Comparison of ENCODE assay signal across 8 mouse cellular contexts in the genomic region with DNA sequence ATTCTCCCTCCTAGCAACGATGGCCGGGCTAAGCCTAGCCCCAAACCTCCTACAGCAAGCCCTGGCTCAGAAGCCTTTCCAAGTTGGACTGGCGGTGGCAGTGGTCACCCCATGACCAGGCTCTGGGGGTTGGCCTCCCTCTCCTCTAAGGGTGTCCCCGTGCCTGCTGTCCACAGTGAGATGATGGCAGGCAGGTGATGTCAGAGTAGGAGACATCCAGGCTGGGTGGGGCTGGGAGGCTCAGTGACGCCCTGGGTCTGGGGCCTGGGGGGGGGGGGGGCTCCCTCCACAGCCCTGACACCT. TPM values are rescaled to one million over a fixed set of nuclear protein-coding genes. Genes with fewer than 3 reads are reported as not detected.
DNase-seq lines count a peak whose midpoint lies in the region; ATAC-seq and TF ChIP-seq lines count a peak whose summit lies in the region.

No protein-coding gene starts in this region.

- peak; percentile 31 for ATAC-seq in hindbrain, embryonic 15.5 days (ENCODE audit: low FRiP score, low read depth)
- ATAC-seq in midbrain, embryonic 13.5 days = peak; percentile 38

- no peaks in the 10 kb centered on the region for H3K27me3 ChIP-seq in kidney, adult 2 months (replicated peaks; ENCODE audit: control insufficient read depth, insufficient read depth, low read length)
- H3K27me3 ChIP-seq in embryonic facial prominence, embryonic 10.5 days (replicated peaks; ENCODE audit: low read depth, poor library complexity, severe bottlenecking) = peaks cover 62% of the 10 kb centered on the region
- H3K27me3 ChIP-seq in hindbrain, embryonic 15.5 days = peaks cover 2% of the 10 kb centered on the region; the same call in 1 of the 2 replicates
- peaks cover 38% of the 10 kb centered on the region for H3K27me3 ChIP-seq in midbrain, embryonic 13.5 days

- no peak for TF ChIP-seq CTCF in kidney, adult 2 months (conservative IDR thresholded peaks at IDR 0.05; ENCODE audit: insufficient read depth, insufficient read length, low read depth, low read length)

- 15% methylated on average over 5 of the region's 5 CpGs for WGBS in kidney, adult 2 months
- WGBS in embryonic facial prominence, embryonic 10.5 days = 12% methylated on average over 5 of the region's 5 CpGs
- WGBS in hindbrain, embryonic 15.5 days = 6% methylated on average over 5 of the region's 5 CpGs
- 7% methylated on average over 5 of the region's 5 CpGs for WGBS in midbrain, embryonic 13.5 days

- peak overlapping the region; percentile 93 for H3K9ac ChIP-seq in hindbrain, embryonic 15.5 days
- H3K9ac ChIP-seq in midbrain, embryonic 13.5 days (replicated peaks) = peak overlapping the region; percentile 95

- TF ChIP-seq POLR2A in kidney, adult 2 months (IDR thresholded peaks at IDR 0.05; ENCODE audit: low read depth, low read length) = no peak

- DNase-seq in kidney, adult 2 months = no peak
- DNase-seq in kidney, postnatal 14 days = no peak
- no peak for DNase-seq in embryonic facial prominence, embryonic 10.5 days (ENCODE audit: low spot score)
- no peak for DNase-seq in right cerebral cortex, adult 18-20 months
- DNase-seq in adrenal gland, adult (ENCODE audit: inconsistent age in 2 of 2, low spot score in 1 of 2) = no peak
- DNase-seq in layer of hippocampus, adult 18-20 months (ENCODE audit: low spot score in 2 of 2) = no peak

- peak overlapping the region; percentile 36 for H3K27ac ChIP-seq in kidney, adult 2 months (ENCODE audit: insufficient read depth, low read depth, low read length)
- peak overlapping the region; percentile 83; the same call in 1 of the 2 replicates for H3K27ac ChIP-seq in embryonic facial prominence, embryonic 10.5 days (replicated peaks)
- peak overlapping the region; percentile 65 for H3K27ac ChIP-seq in hindbrain, embryonic 15.5 days (replicated peaks)
- H3K27ac ChIP-seq in midbrain, embryonic 13.5 days = no peak overlapping the region

- peaks cover 22% of the 10 kb centered on the region; the same call in 1 of the 2 replicates for H3K4me1 ChIP-seq in kidney, adult 2 months (ENCODE audit: control insufficient read depth, insufficient read depth, low read length)
- H3K4me1 ChIP-seq in embryonic facial prominence, embryonic 10.5 days = peaks cover 49% of the 10 kb centered on the region
- peaks cover 55% of the 10 kb centered on the region for H3K4me1 ChIP-seq in hindbrain, embryonic 15.5 days (replicated peaks)
- peaks cover 46% of the 10 kb centered on the region for H3K4me1 ChIP-seq in midbrain, embryonic 13.5 days (replicated peaks)

- no peaks in the 10 kb centered on the region for H3K36me3 ChIP-seq in kidney, adult 2 months (ENCODE audit: control insufficient read depth, insufficient read depth, low read length)
- H3K36me3 ChIP-seq in embryonic facial prominence, embryonic 10.5 days (replicated peaks) = no peaks in the 10 kb centered on the region; the same call in 1 of the 2 replicates
- H3K36me3 ChIP-seq in hindbrain, embryonic 15.5 days = no peaks in the 10 kb centered on the region
- peaks cover 18% of the 10 kb centered on the region for H3K36me3 ChIP-seq in midbrain, embryonic 13.5 days

- H3K4me3 ChIP-seq in kidney, adult 2 months (ENCODE audit: insufficient read depth, low read depth, low read length) = peak overlapping the region; percentile 85
- peak overlapping the region; percentile 93 for H3K4me3 ChIP-seq in embryonic facial prominence, embryonic 10.5 days
- peak overlapping the region; percentile 92 for H3K4me3 ChIP-seq in hindbrain, embryonic 15.5 days
- peak overlapping the region; percentile 90 for H3K4me3 ChIP-seq in midbrain, embryonic 13.5 days (replicated peaks)

- H3K4me2 ChIP-seq in hindbrain, embryonic 15.5 days = peak overlapping the region; percentile 91
- H3K4me2 ChIP-seq in midbrain, embryonic 13.5 days (replicated peaks) = peak overlapping the region; percentile 96

- H3K9me3 ChIP-seq in embryonic facial prominence, embryonic 10.5 days = no peaks in the 10 kb centered on the region
- no peaks in the 10 kb centered on the region for H3K9me3 ChIP-seq in hindbrain, embryonic 15.5 days
- no peaks in the 10 kb centered on the region for H3K9me3 ChIP-seq in midbrain, embryonic 13.5 days

RNA-seq across cellular contexts. Expression of a gene that starts 2.7 kb away (rescaled TPM):
- 63.4 and 75.3 TPM in 2 replicates for polyA plus RNA-seq in kidney, adult 2 months (2012; rRNA removed)
- 9.7 and 10.6 TPM in 2 replicates for polyA plus RNA-seq in embryonic facial prominence, embryonic 10.5 days (2016; fragmentation: Nextera tagmentation; extraction: Ambion mirVana)
- polyA plus RNA-seq in hindbrain, embryonic 15.5 days (2015; fragmentation: Nextera tagmentation; extraction: Ambion mirVana) = 45.7 and 48.8 TPM in 2 replicates
- polyA plus RNA-seq in midbrain, embryonic 13.5 days (2015; fragmentation: Nextera tagmentation; extraction: Ambion mirVana) = 20.2 and 22.0 TPM in 2 replicates
- 100 to 1,000 TPM; 192 to 208 TPM for total RNA-seq in layer of hippocampus, adult 18-20 months (2021)

RNA-seq across cellular contexts. Expression of a gene that starts 37.5 kb away (rescaled TPM):
- polyA plus RNA-seq in kidney, adult 2 months (2012; rRNA removed) = 19.6 and 23.7 TPM in 2 replicates
- 3.9 and 4.6 TPM in 2 replicates for polyA plus RNA-seq in embryonic facial prominence, embryonic 10.5 days (2016; fragmentation: Nextera tagmentation; extraction: Ambion mirVana)
- 6.3 and 9.2 TPM in 2 replicates for polyA plus RNA-seq in hindbrain, embryonic 15.5 days (2015; fragmentation: Nextera tagmentation; extraction: Ambion mirVana)
- 5.2 and 6.4 TPM in 2 replicates for polyA plus RNA-seq in midbrain, embryonic 13.5 days (2015; fragmentation: Nextera tagmentation; extraction: Ambion mirVana)
- 10 to 100 TPM; 10.2 to 11.0 TPM for total RNA-seq in layer of hippocampus, adult 18-20 months (2021)

RNA-seq across cellular contexts. Expression of a gene that starts 44.4 kb away (rescaled TPM):
- 10.7 and 12.1 TPM in 2 replicates for polyA plus RNA-seq in kidney, adult 2 months (2012; rRNA removed)
- 4.3 and 4.5 TPM in 2 replicates for polyA plus RNA-seq in embryonic facial prominence, embryonic 10.5 days (2016; fragmentation: Nextera tagmentation; extraction: Ambion mirVana)
- 2.3 and 4.2 TPM in 2 replicates for polyA plus RNA-seq in hindbrain, embryonic 15.5 days (2015; fragmentation: Nextera tagmentation; extraction: Ambion mirVana)
- polyA plus RNA-seq in midbrain, embryonic 13.5 days (2015; fragmentation: Nextera tagmentation; extraction: Ambion mirVana) = 2.8 and 3.3 TPM in 2 replicates
- total RNA-seq in layer of hippocampus, adult 18-20 months (2021) = under 1 TPM; 0.61 to 0.97 TPM

RNA-seq across cellular contexts. Expression of a gene that starts 48.3 kb away (rescaled TPM):
- polyA plus RNA-seq in kidney, adult 2 months (2012; rRNA removed) = 85.3 and 90.6 TPM in 2 replicates
- polyA plus RNA-seq in embryonic facial prominence, embryonic 10.5 days (2016; fragmentation: Nextera tagmentation; extraction: Ambion mirVana) = 47.0 and 53.4 TPM in 2 replicates
- 150 and 159 TPM in 2 replicates for polyA plus RNA-seq in hindbrain, embryonic 15.5 days (2015; fragmentation: Nextera tagmentation; extraction: Ambion mirVana)
- 55.9 and 61.1 TPM in 2 replicates for polyA plus RNA-seq in midbrain, embryonic 13.5 days (2015; fragmentation: Nextera tagmentation; extraction: Ambion mirVana)
- total RNA-seq in layer of hippocampus, adult 18-20 months (2021) = 100 to 1,000 TPM; 169 to 170 TPM
